Mouse (Mus musculus) testis, adult 2 months (tissue): ENCODE results near the gene Vsig2. TPM values are rescaled to one million over a fixed set of nuclear protein-coding genes. Genes with fewer than 3 reads are reported as not detected.
A peak's percentile ranks its signal among the peaks of the same experiment; 100 is the strongest.

Experiments used
- H3K27ac ChIP-seq: fragments of 200-500 bp; 2 replicates; pipeline ENCODE4 v1.5.1; 2012; ENCODE audit warnings: low read depth, low read length; ENCODE audit not compliant: control insufficient read depth, insufficient read depth
- H3K27me3 ChIP-seq: fragments of 200-500 bp; 2 replicates; pipeline ENCODE4 v1.6.1; 2012; ENCODE audit warnings: mild to moderate bottlenecking, low read length, moderate library complexity; ENCODE audit not compliant: control insufficient read depth, insufficient read depth
- H3K36me3 ChIP-seq: fragments of 200-500 bp; 2 replicates; pipeline ENCODE4 v1.6.1; 2012; ENCODE audit warnings: mild to moderate bottlenecking, low read length; ENCODE audit not compliant: control insufficient read depth, insufficient read depth
- H3K4me1 ChIP-seq: fragments of 200-500 bp; 2 replicates; pipeline ENCODE4 v1.6.1; 2012; ENCODE audit warnings: low read length; ENCODE audit not compliant: control insufficient read depth, insufficient read depth
- H3K4me3 ChIP-seq: fragments of 200-500 bp; 2 replicates; pipeline ENCODE4 v1.5.1; 2012; ENCODE audit warnings: low read depth, mild to moderate bottlenecking, low read length, moderate library complexity, mixed read lengths; ENCODE audit not compliant: control insufficient read depth
- CTCF ChIP-seq: fragments of 200-500 bp; IDR thresholded peaks from 2 replicates; pipeline ENCODE4 v1.5.1; 2012; ENCODE audit warnings: low read depth, mild to moderate bottlenecking, inconsistent platforms, low read length, moderate library complexity; ENCODE audit not compliant: control insufficient read depth, insufficient read depth, insufficient replicate concordance
- POLR2A ChIP-seq: fragments of 200-500 bp; IDR thresholded peaks from 2 replicates; pipeline ENCODE4 v1.6.1; 2012; ENCODE audit warnings: low read depth, mild to moderate bottlenecking, inconsistent platforms, low read length, moderate library complexity; ENCODE audit not compliant: control insufficient read depth
- polyA plus RNA-seq: library from polyadenylated mRNA; depleted of rRNA; stranded (reverse); fragments of >200 nt; gene quantifications from 2 replicates; pipeline ENCODE4 v1.2.3, GENCODE M21; 2012

The Vsig2 gene
- polyA plus RNA-seq, 1 experiment = 0.89 TPM

GRCm38 (mm10) chr9:37545847-37546452 lies 6.9 kb downstream of the Vsig2 start:
- peaks cover 7% of the 10 kb centered on the region for H3K4me1 ChIP-seq
- H3K27me3 ChIP-seq = no peaks in the 10 kb centered on the region
- no peak overlapping the region for H3K4me3 ChIP-seq
- TF ChIP-seq POLR2A (no peak), CTCF (no peak)
- H3K36me3 ChIP-seq = no peaks in the 10 kb centered on the region
- H3K27ac ChIP-seq = no peak overlapping the region

- no peak overlapping the region for H3K4me3 ChIP-seq
- H3K27me3 ChIP-seq = no peaks in the 10 kb centered on the region
- TF ChIP-seq CTCF (no peak), POLR2A (no peak)
- H3K4me1 ChIP-seq = peaks cover 7% of the 10 kb centered on the region
- no peaks in the 10 kb centered on the region for H3K36me3 ChIP-seq
- H3K27ac ChIP-seq = no peak overlapping the region
Measured at GRCm38 (mm10) chr9:37546889-37547288, 7.8 kb downstream of the Vsig2 start.

GRCm38 (mm10) chr9:37550435-37550834 lies 11.4 kb downstream of the Vsig2 start:
- Histone ChIP-seq H3K4me1 (peaks cover 7% of the 10 kb centered on the region), H3K27ac (no peak overlapping the region), H3K4me3 (no peak overlapping the region; the same call in 1 of the 2 replicates), H3K27me3 (no peaks in the 10 kb centered on the region), H3K36me3 (no peaks in the 10 kb centered on the region)
- TF ChIP-seq CTCF (no peak), POLR2A (no peak)

- Histone ChIP-seq H3K27ac (no peak overlapping the region), H3K27me3 (no peaks in the 10 kb centered on the region), H3K4me3 (peak overlapping the region; percentile 35), H3K36me3 (no peaks in the 10 kb centered on the region), H3K4me1 (peaks cover 4% of the 10 kb centered on the region; the same call in 1 of the 2 replicates)
- TF ChIP-seq POLR2A (no peak), CTCF (no peak)
Measured at GRCm38 (mm10) chr9:37551751-37552531, 12.9 kb downstream of the Vsig2 start.

GRCm38 (mm10) chr9:37552536-37553293 lies 13.7 kb downstream of the Vsig2 start, which contains the start of gene Nrgn:
Gene Nrgn, minus strand, starts transcription at chr9:37552904.
- TF ChIP-seq CTCF = no peak
- no peak for TF ChIP-seq POLR2A
- Histone ChIP-seq H3K4me1 (peaks cover 4% of the 10 kb centered on the region; the same call in 1 of the 2 replicates), H3K36me3 (no peaks in the 10 kb centered on the region), H3K4me3 (peak within 1 kb of the TSS; percentile 35), H3K27me3 (no peaks in the 10 kb centered on the region), H3K27ac (no peak within 1 kb of the TSS)

- Histone ChIP-seq H3K36me3 (no peaks in the 10 kb centered on the region), H3K27me3 (no peaks in the 10 kb centered on the region), H3K4me3 (no peak overlapping the region), H3K27ac (no peak overlapping the region), H3K4me1 (peaks cover 4% of the 10 kb centered on the region; the same call in 1 of the 2 replicates)
- no peak for TF ChIP-seq CTCF
- no peak for TF ChIP-seq POLR2A
Measured at GRCm38 (mm10) chr9:37554279-37554678, 15.2 kb downstream of the Vsig2 start.
